Mouse (Mus musculus) lung, adult 2 months (tissue): ENCODE data around the gene Myl3.

Source experiments
- CTCF ChIP-seq: fragments of 200-500 bp; IDR thresholded peaks from 2 replicates; pipeline ENCODE4 v1.5.1; 2011; ENCODE audit warnings: mild to moderate bottlenecking, low read length, control low read depth; ENCODE audit not compliant: insufficient read depth
- POLR2A ChIP-seq: fragments of 200-500 bp; IDR thresholded peaks from 2 replicates; pipeline ENCODE4 v1.6.1; 2011; ENCODE audit warnings: low read depth, mild to moderate bottlenecking, control low read depth, low read length, borderline replicate concordance; ENCODE audit errors: extremely low read depth

DNA sequence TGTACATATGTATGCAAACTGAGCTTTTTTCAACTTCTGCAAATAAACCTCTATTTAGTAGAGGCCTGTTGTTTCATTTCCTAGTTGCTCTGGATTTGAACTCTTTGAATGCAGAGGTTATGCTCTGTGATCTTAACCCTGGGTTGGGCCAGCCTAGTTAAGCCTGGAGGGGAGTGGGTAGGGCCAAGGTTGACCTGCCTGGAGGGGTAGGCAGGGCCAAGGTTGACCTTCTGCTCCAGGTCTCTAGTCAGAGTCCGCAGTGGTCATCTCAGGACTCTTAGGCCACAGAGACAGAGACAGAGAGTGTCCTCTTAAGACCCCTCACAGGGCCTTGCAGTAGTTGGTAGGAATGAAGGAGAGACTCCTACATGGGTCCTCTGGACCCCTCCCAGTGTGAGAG lies 30.1 kb upstream of the Myl3 start:
- no peak for TF ChIP-seq POLR2A
- TF ChIP-seq CTCF: no peak
